Mouse (Mus musculus): ENCODE results near the gene Dlg1. TPM values are rescaled to one million over a fixed set of nuclear protein-coding genes. Genes with fewer than 3 reads are reported as not detected.

Gene Dlg1
- polyA plus RNA-seq, 1 experiment from 2014 or later, result 20.5 TPM

GRCm38 (mm10) chr16:31924368-31924767, 261.1 kb downstream of the Dlg1 start:
- no peak for ATAC-seq
- 65% methylated on average over 6 of the region's 6 CpGs for WGBS (ENCODE audit: insufficient replicate concordance)
- H3K4me2 ChIP-seq, result no peak overlapping the region
- peaks cover 6% of the 10 kb centered on the region; the same call in 1 of the 2 replicates for H3K27me3 ChIP-seq (replicated peaks)
- no peaks in the 10 kb centered on the region for H3K4me1 ChIP-seq
- no peaks in the 10 kb centered on the region for H3K36me3 ChIP-seq
- H3K9me3 ChIP-seq (replicated peaks), result no peaks in the 10 kb centered on the region
- H3K9ac ChIP-seq, result no peak overlapping the region
- no peak overlapping the region for H3K4me3 ChIP-seq
- no peak overlapping the region for H3K27ac ChIP-seq

Other genes with a start within 250 kb of the Dlg1 start
- 45.8 and 46.6 TPM in 2 replicates for gene Bdh1, start 241.2 kb upstream of the Dlg1 start, polyA plus RNA-seq (2016; fragmentation: Nextera tagmentation; extraction: Ambion mirVana)
- 0.30 and 0.36 TPM in 2 replicates for gene Meltf, start 215.4 kb downstream of the Dlg1 start, polyA plus RNA-seq (2016; fragmentation: Nextera tagmentation; extraction: Ambion mirVana)

Measured in liver, embryonic 12.5 days (tissue).